Mouse (Mus musculus) kidney, adult 11 months (tissue): ENCODE data around the gene Rai1.

ENCODE experiments used
- DNase-seq: peaks from one replicate; pipeline ENCODE4 v3.0.0; 2022

The Rai1 gene

DNA sequence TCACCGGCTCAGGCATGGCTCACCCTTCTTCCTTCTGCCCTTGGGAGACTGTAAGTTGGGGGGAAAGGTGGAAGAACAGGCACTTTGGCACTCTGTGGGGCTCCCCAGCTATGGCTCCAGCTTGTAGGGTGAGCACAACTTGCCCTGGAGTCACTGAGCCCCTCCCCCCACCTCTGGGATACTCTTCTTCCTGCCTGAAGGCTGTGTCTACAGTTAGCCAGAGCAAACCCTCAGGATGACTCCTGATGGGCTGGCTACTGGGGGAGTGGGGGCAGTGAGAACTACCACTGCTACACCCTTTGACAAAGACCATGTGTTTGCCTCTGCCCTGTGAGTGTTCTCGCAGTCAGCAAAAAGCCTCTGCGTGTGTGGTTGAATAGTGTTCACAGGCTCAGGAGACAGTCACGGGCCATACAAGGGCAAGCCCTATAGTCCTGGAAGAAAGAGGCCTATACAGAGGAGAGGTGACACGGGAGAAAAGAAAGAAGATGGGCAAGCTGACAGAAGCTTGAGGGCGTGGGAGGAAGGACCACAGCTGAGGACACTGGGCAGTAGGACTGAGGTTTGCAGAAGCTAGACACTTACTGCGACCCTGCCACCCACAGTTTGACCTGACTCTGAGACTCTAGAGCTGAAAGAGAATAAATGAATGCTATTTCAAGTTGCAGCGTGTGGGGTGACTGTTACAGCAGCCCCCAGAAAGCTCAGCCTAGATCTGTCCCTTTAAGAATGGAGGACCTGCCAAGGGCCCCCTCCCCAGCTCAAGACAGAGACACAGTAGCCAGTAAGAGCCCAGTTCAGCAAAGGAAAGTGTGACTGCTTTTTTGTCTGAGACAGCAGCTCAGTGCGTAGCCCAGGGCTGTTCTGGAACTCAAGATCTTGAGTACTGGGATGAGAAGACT lies 9.7 kb upstream of the Rai1 start:
- no peak for DNase-seq

DNA sequence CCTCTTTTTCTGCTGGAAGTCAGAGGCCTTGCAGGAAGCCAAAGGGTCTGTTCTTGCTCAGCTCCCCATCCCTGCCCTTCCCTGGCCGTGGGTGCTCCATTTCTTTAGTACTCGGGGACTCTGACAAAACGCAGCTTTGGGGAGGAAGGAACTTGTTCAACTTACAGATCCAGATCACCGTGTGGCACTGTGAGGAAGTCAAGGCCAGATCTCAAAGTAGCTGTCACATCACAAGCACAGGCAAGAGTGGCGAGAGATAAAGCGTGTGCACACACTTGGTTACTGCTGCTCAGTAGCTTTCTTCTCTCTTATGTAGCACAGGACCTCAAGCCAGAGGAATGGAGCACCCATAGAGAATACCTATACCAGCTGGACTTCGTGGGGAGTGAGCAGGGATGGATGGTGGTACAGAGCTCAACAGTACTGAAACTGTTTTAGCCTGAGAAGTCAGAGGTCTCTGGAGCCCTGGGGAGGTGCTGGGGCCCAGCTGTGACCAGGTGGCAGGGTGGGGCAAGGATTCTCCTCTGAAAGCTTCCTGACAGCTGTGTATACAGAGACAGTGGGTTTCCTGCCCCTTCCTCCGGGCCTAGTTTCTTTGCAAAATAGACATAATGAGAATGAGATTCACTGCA lies 5.1 kb upstream of the Rai1 start:
- DNase-seq, result no peak

DNA sequence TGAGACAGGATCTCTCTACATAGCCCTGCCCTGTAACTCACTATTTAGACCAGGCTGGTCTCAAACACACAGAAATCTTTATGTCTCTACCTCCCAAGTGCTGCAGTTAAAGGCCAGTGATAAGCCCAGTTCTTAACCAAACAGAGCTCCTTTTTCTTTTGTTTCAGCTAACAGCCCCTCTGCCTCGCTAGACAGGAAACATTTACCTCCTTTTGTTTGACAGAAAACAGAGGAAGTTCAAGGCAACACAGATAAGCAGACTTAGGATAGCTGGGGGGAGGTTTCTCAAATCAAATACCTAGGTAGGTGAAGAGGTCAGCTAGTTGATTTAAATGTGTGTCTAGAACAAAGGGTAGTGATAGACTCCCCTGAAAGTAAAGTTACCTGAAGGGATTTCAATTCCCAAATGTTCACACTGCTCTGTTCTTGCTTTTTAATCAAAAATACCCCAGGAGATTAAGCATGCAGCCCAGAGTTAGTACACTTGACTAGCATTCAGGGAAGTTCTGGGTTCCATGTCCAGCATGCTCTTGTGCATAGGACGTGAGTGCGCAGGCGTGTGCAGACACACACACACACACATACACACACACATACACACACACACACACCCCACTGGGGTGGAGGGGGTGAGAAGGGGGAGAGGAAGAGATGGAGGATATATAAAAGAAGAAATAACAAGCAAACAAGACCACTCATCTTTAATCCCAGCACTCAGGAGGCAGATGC lies 3.8 kb upstream of the Rai1 start:
- no peak for DNase-seq

DNA sequence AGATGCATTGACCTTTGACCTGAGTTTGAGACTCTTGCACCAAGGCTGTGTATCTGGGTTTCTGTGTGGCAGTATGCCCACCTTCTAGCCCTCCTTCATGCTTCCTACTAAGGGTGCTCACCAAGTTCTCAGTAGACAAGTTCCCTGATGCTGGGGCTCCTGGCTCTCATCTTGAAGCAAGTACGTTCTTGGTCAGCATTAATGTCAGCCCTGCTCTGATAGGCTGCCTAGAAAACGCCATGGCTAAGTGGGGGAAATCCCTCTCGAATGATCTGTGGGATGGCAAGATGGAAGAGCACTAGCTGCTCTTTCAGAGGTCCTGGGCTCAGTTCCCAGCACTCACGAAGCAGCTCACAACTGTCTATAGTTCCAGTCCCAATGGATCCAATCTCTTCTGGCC lies 2.8 kb upstream of the Rai1 start:
- no peak for DNase-seq

- no peak for DNase-seq
Measured at GRCm38 (mm10) chr11:60102664-60103063, 2.1 kb upstream of the Rai1 start.

- no peak for DNase-seq
Measured at GRCm38 (mm10) chr11:60103567-60103966, 1.2 kb upstream of the Rai1 start.

GRCm38 (mm10) chr11:60105593-60106542 lies 1.1 kb downstream of the Rai1 start:
- DNase-seq, result peak; percentile 51

DNA sequence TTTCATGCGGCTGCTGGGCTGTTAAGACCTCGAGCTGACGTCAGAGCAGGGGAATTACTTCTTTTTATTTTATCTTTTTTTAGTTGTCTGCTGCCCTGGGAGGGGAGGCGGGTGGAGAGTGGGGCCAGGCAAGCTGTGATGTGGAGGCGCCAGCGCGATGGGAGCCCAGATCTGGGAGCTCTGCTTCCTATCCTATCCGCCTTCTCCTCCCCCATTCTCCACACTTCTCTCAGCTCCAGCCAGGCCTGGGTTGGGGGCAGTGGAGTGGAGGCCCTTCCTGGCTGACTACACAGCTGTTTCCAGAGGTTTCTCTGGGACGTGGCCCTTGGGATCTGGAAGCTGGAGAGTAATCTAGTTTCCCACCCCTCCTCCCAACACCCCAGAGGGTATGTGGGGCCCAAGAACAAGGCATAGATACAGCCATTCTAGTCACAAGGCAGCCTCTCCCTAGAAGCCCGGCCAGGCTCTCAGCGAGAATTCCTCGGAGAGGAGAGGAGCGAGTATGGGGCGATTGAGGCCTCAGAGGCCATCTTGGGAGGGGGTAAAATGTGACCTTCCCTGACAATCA lies 1.8 kb downstream of the Rai1 start:
- peak; percentile 33 for DNase-seq

DNA sequence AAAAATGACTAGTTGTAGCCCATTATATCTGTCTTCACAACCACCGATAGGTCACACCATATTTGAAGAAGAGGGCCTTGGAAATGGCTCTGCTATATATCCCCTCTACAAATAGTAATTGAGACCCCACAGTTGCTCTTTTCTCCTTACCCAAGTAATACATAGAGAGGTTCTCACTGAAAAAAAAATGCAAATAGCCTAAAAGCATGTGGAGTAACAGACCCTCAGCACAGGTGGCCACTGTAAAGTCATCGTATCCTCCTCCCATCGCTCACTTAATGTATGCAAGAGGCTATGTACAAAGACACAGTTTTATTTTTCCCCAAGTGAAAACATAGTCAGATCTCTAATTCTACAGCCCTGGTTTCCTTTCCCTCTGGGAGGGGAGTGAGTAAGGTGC lies 2.6 kb downstream of the Rai1 start:
- no peak for DNase-seq

GRCm38 (mm10) chr11:60108631-60109172 lies 3.9 kb downstream of the Rai1 start:
- DNase-seq, result peak; percentile 59

DNA sequence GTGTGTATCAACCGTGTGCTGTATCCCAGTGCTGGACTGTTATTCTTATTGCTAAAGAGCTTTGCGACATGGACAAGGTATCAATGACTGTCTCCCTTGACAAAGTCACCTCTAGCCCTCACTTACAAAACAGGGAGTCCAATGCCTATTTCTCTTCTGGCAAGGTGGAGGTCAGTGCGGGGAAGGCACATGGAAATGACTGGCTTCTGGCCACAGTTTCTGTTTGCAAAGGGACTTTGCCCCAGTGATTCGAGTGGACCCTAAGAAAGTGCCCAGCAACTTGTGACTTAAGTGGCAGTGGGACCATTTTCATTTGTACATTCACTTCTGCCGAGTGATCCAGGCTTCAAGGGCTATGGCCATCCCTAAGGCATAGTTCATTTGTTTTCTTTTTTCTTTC lies 5.6 kb downstream of the Rai1 start:
- DNase-seq, result peak; percentile 67

DNA sequence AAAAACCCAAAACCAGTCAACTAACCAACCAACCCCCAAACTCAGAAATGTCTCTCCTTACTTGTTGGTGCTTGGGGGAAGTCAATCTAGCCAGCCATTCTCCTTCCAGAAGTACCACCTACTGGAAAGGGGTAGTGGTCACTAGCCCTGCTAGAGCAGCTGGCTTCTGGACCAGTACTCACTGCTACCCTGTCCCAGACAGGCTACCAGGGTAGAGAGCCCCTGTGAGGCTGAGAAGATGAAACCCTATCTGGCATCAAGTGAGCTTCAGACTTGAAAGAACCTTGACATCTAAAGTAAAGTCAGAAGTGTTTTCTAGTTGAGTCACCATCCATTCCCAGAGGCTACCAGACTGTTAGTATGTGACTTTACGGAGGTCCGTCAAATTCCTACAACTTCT lies 6.8 kb downstream of the Rai1 start:
- no peak for DNase-seq

DNA sequence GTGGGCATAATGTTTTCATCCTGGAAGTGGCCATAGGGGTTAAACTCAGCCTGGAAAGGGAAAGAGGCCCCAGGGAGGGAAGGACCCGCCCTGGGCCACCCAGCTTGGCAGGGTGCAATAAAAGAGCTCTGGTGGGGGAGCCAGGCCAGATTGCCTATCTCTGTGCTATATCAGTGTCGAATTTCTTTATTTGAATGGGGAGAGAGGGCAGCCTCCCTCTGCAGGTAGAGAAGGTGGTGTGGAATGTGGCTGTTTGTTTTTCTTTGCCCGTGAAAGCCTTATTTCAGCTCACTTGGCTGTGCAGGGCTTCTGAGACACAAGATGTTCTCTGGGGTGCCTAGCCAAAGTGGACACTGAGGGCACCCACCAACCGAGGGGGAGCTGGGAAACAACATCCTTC lies 8.8 kb downstream of the Rai1 start:
- DNase-seq, result peak; percentile 29

GRCm38 (mm10) chr11:60114296-60115023 lies 9.6 kb downstream of the Rai1 start:
- DNase-seq, result peak; percentile 43

- DNase-seq, result peak; percentile 98
Measured at GRCm38 (mm10) chr11:60115024-60115538, 10.3 kb downstream of the Rai1 start.

GRCm38 (mm10) chr11:60115638-60116276 lies 10.9 kb downstream of the Rai1 start:
- DNase-seq, result no peak

DNA sequence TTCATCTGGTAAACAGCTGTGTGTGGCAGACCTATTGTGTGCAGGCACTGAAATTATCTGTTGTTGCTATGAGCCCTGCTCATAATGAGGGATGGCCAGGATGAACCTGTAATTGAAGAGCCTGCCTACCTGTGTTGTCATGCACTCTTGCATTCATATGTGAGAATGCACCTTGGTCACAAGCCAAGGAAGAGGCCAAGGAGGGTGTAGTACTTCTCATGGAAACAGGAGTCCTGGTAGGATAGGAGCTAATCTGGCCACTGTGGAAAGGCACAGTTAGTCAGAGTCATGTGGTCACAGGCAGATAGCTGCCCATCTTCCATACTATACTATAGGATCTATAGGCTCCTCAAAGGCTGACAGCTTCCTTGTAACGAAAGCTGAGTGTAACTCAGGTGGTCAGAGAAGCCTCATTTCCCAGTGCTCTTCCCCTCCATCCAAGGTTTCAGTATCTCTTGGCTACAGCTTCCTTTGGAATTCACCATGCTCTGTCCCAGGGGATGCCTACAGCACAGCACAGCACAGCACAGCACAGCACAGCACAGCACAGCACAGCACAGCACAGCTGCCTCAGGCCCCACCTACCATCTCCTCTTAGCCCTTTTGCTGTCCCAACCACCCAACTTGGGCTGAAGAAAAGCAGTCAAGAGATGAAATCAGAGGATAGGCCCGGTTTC lies 15.9 kb downstream of the Rai1 start:
- DNase-seq, result no peak

GRCm38 (mm10) chr11:60122611-60123010 lies 17.8 kb downstream of the Rai1 start:
- no peak for DNase-seq

- DNase-seq, result no peak
Measured at GRCm38 (mm10) chr11:60127048-60127447, 22.2 kb downstream of the Rai1 start.
